Mouse (Mus musculus): ENCODE results near the gene Txnrd1.

Txnrd1 gene

DNA sequence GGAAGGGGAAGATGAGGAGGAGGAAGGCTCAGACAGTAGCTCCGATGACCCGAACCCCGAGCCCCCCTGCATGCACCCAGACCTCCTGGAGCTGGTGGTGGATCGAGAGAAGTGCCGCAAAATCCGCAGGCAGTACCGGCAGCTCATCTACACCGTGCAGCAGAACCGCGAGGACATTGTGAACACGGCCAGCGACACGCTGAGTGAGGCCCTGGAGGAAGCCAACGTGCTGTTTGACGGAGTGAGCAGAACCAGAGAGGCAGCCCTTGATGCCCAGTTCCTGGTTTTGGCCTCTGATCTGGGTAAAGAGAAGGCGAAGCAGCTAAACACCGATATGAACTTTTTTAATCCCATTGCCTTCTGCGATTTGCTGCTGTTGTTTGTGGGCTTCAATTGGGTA is 33.1 kb downstream of the Txnrd1 start:
- peak in 1 of 2 experiments; percentile 7 for DNase-seq

- DNase-seq: no peak
Observed at GRCm38 (mm10) chr10:82868418-82869086, 34.8 kb downstream of the Txnrd1 start.

- DNase-seq: no peak
Observed at GRCm38 (mm10) chr10:82875446-82875845, 41.7 kb downstream of the Txnrd1 start.

DNA sequence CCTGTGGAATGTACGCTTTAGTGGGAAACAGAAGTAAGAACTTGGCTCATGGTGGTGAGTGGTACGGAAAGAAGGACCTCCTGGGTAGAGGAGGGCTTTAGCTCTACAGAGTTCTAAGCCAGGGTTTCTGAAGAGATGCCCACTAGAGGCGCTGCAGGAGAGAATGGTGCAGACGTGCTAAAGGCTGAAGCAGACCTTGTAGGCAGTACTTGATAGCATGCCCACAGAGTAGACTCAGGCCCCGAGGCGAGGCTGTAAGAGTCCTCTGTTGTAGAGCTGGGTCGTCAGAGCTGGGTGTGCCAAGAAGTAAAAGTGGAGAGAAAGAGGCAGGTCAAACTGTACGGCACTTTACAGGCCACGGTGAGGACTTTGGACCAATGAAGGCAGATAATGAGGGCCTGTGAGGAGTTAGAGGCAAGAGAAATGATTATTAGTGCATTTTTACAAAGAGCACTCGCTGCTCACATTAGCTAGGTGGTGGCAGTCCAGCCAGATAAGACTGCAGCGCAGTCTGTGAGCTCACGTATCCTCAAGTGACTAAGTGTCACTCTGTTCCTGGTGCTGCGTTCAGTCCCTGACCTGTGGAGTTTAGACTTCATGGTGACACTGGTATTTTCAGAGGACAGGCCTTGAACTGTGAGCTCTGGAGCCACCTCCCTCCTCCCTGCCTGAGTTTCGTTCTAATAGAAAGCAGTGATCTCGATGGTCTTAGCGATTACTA is 42.5 kb downstream of the Txnrd1 start:
- DNase-seq: peak; percentile 53 to 81

GRCm38 (mm10) chr10:82887354-82887753 is 53.6 kb downstream of the Txnrd1 start:
- DNase-seq: no peak

GRCm38 (mm10) chr10:82888576-82888975 is 54.8 kb downstream of the Txnrd1 start:
- DNase-seq: peak; percentile 24 to 37

DNA sequence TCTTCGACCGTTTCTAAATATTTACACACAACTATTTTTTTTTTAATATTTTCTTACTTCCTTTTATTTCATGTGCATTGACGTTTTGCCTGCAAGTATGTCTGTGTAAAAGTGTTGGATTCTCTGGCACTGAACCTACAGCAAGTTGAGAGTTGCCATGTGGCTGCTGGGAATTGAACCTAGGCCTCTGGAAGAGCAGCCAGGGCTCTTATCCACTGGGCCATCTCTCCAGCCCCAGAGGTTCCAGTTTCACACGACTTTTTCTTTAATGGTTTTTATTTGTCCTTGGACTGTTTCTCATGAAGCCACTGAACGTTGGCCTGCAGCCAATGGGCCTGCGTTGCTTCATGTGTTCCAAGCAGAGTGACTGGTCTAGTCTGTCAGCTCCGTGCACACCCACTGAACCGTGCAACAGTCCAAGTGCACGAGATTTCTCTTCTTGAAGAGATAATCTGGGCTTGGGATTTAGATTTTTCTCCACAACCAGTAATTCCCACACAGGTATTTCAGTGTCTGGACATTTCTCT is 55.8 kb downstream of the Txnrd1 start:
- peak; percentile 87 to 88 for DNase-seq

DNA sequence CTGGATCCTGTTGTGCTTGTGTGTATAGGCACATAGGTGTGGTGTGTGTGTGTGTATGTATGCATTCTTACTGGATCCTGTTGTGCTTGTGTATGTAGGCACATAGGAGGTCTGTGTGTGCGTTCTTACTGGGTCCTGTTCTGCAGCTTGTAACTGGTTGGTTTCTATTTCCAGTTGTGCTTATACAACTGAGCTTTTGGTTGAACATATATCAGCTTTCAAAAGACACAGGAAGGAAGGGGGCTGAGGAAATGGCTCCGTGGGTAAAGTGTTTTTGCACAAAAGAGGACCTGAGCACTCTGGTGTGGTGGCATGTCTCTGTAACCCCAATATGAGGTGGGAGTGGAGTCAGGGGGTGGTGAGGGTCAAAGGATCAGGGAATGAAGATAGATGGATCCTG is 57.2 kb downstream of the Txnrd1 start:
- DNase-seq: no peak

DNA sequence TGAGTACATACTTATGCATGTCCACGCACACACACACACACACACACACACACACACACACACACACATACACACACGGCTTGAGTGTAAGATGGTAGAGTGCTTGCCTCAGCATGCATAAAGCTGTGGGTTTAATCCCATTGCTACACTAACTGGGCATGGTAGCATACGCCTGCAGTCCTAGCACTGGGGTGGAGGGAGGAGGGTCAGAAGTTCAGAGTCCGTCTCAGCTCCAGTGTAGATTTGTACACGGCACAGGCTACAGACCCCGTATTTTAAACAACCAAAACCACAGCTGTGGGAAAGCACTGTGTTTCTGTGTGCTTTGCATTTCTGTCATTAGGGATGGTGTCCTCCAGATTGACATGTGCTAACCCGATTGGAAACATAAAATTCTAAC is 57.7 kb downstream of the Txnrd1 start:
- peak; percentile 33 to 36 for DNase-seq

GRCm38 (mm10) chr10:82892442-82893055 is 58.8 kb downstream of the Txnrd1 start:
- no peak for DNase-seq

GRCm38 (mm10) chr10:82893872-82894650 is 60.3 kb downstream of the Txnrd1 start:
- no peak for DNase-seq

GRCm38 (mm10) chr10:82897936-82898335 is 64.2 kb downstream of the Txnrd1 start:
- DNase-seq: no peak

DNA sequence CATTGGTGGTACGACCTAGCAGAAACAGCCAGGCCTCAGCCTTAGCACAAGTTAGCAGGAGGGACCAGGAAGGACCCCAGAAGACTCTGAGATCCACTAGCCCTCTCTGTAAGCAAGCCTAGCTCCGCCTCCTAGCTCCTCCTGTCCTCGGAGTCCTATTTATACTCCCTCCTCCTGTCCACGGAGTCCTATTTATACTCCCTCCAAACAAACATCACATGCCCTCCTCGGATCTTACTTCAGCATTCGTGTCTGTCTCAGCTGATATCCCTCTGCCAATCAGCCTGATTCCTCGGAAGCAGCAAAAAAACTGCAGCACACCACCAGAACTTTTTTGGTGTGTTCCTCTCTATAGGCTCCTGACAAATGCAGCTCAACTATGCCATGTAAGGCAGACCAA is 65.1 kb downstream of the Txnrd1 start:
- DNase-seq: no peak

- peak in 1 of 2 experiments; percentile 44 for DNase-seq
Observed at GRCm38 (mm10) chr10:82899810-82900421, 66.2 kb downstream of the Txnrd1 start.

DNA sequence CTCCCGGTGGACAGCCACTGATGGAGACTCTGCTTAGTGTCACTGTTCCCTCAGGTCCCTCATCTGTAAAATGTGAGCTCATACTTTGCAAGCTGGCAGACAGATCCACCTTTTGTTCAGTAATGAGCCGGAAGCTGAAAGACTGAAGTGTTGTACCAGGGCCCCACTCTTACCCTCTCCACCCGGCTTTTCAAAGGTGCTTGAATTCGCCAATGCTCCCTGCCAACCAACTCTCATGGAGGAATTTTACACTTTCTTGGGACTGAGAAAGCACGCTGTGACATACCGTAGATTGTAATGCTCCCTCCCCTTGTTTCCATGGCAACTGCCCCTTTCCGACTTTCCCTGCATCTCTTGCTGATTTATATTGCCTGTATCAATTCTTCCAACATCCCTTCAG is 66.8 kb downstream of the Txnrd1 start:
- DNase-seq: no peak

- peak; percentile 80 to 94 for DNase-seq
Observed at GRCm38 (mm10) chr10:82901436-82901835, 67.7 kb downstream of the Txnrd1 start.

- DNase-seq: no peak
Observed at GRCm38 (mm10) chr10:82908526-82908925, 74.8 kb downstream of the Txnrd1 start.

DNA sequence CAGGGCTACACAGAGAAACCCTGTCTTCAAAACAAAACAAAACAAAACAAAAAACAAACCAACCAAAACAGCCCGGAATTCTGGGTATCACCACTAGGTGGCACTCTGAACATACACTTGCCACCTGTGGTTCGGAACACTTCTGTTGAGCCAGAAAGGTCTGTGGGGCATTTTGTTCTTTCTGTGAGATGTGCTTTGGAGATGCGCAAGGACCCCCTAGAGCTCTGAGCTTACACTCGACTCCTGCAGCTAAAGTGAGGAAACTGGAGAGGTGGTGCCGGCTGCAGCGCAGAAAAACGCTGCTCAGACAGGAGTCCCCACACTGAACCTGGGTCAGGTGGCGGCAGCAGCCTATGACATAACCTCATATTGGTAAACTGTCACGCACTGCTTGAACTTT is 75.6 kb downstream of the Txnrd1 start:
- DNase-seq: peak; percentile 60 to 85

DNA sequence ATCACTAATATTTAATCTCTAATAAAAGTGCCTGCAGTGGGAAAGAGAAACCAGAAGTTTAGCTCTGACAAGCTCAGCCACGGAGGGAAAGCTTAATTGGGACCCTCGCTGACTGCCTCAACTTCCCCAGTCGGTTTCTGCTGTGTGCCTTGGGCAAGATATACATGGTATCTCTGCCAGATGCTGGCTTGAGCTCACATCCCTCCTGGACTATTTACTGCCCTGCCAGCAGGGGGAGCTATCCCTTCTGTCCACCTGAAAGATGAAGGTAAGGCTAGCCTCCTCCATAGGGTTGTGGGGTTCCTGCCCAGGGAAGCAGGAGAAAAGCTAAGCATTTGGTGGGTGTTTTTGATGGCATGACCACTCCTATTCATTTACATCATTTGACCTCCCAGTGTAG is 76.4 kb downstream of the Txnrd1 start:
- peak in 1 of 2 experiments; percentile 65 for DNase-seq

- no peak for DNase-seq
Observed at GRCm38 (mm10) chr10:82913238-82913637, 79.5 kb downstream of the Txnrd1 start.

DNA sequence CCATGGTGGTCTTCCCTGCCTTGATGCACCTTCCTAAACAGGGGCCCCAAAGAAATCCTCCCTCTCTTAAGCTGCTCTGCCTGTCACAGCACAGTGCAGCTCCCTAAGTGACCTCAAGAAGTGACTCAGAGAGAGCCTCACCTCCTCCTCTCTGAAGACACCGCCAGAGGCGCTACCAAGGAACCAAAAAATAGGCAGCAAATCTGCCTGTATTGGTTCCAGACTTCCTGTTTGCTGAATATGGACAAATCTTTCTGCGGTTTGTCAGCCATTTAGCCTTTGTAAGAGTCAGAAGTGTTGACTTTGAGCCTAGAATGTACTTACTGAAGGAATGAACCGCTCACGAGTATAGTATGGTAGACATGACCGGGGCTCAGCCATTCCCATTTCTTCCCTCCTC is 80.0 kb downstream of the Txnrd1 start:
- no peak for DNase-seq

- DNase-seq: no peak
Observed at GRCm38 (mm10) chr10:82918675-82919074, 84.9 kb downstream of the Txnrd1 start.
